Mouse (Mus musculus): Measurements from ENCODE around the gene Yap1.

Yap1 gene

GRCm38 (mm10) chr9:7971993-7972392, 32.4 kb downstream of the Yap1 start:
- DNase-seq, result no peak

- peak; percentile 75 for DNase-seq
Observed at GRCm38 (mm10) chr9:7967980-7968379, 36.4 kb downstream of the Yap1 start.

- no peak for DNase-seq
Observed at GRCm38 (mm10) chr9:7965590-7965989, 38.8 kb downstream of the Yap1 start.

GRCm38 (mm10) chr9:7963867-7964266, 40.5 kb downstream of the Yap1 start:
- DNase-seq, result no peak

- DNase-seq, result peak; percentile 28
Observed at GRCm38 (mm10) chr9:7962915-7963314, 41.5 kb downstream of the Yap1 start.

GRCm38 (mm10) chr9:7961366-7962160, 42.8 kb downstream of the Yap1 start:
- peak; percentile 42 for DNase-seq

GRCm38 (mm10) chr9:7960382-7960781, 44.0 kb downstream of the Yap1 start:
- no peak for DNase-seq

GRCm38 (mm10) chr9:7959301-7959700, 45.1 kb downstream of the Yap1 start:
- DNase-seq, result no peak

- DNase-seq, result no peak
Observed at GRCm38 (mm10) chr9:7958025-7958593, 46.3 kb downstream of the Yap1 start.

- DNase-seq, result no peak
Observed at GRCm38 (mm10) chr9:7957407-7957806, 47.0 kb downstream of the Yap1 start.

GRCm38 (mm10) chr9:7956400-7956799, 48.0 kb downstream of the Yap1 start:
- DNase-seq, result no peak

- no peak for DNase-seq
Observed at GRCm38 (mm10) chr9:7952886-7953285, 51.5 kb downstream of the Yap1 start.

- no peak for DNase-seq
Observed at GRCm38 (mm10) chr9:7950211-7950644, 54.2 kb downstream of the Yap1 start.

GRCm38 (mm10) chr9:7947946-7948345, 56.5 kb downstream of the Yap1 start:
- DNase-seq, result no peak

- DNase-seq, result peak; percentile 35
Observed at GRCm38 (mm10) chr9:7943796-7944462, 60.5 kb downstream of the Yap1 start.

- no peak for DNase-seq
Observed at GRCm38 (mm10) chr9:7942701-7943100, 61.7 kb downstream of the Yap1 start.

GRCm38 (mm10) chr9:7940075-7940474, 64.3 kb downstream of the Yap1 start:
- DNase-seq, result no peak

- no peak for DNase-seq
Observed at GRCm38 (mm10) chr9:7934419-7934818, 70.0 kb downstream of the Yap1 start.

GRCm38 (mm10) chr9:7929552-7929951, 74.8 kb downstream of the Yap1 start:
- peak; percentile 21 for DNase-seq

- DNase-seq, result no peak
Observed at GRCm38 (mm10) chr9:7928866-7929265, 75.5 kb downstream of the Yap1 start.

- DNase-seq, result no peak
Observed at GRCm38 (mm10) chr9:7928207-7928793, 76.1 kb downstream of the Yap1 start.

GRCm38 (mm10) chr9:7914925-7915324, 89.5 kb downstream of the Yap1 start:
- no peak for DNase-seq

- peak; percentile 69 for DNase-seq
Observed at GRCm38 (mm10) chr9:7914487-7914886, 89.9 kb downstream of the Yap1 start.

GRCm38 (mm10) chr9:7913953-7914352, 90.4 kb downstream of the Yap1 start:
- DNase-seq, result no peak

Measured in kidney, adult 9 months (tissue).